Mouse (Mus musculus) small intestine, adult 2 months (tissue): ENCODE results near the gene Stambpl1. TPM values are rescaled to one million over a fixed set of nuclear protein-coding genes. Genes with fewer than 3 reads are reported as not detected.

Experiments used
- H3K27ac ChIP-seq: fragments of 200-500 bp; 2 replicates; pipeline ENCODE4 v1.5.1; 2012; ENCODE audit warnings: low read depth, low read length, control low read depth, inconsistent platforms; ENCODE audit not compliant: insufficient read depth
- H3K27me3 ChIP-seq: fragments of 200-500 bp; 2 replicates; pipeline ENCODE4 v1.6.1; 2012; ENCODE audit warnings: mild to moderate bottlenecking, moderate library complexity, low read length, inconsistent platforms; ENCODE audit not compliant: control insufficient read depth, insufficient read depth
- H3K36me3 ChIP-seq: fragments of 200-500 bp; 2 replicates; pipeline ENCODE4 v1.6.1; 2012; ENCODE audit warnings: mild to moderate bottlenecking, low read length, control low read depth, inconsistent platforms; ENCODE audit not compliant: control insufficient read depth, insufficient read depth
- H3K4me1 ChIP-seq: fragments of 200-500 bp; 2 replicates; pipeline ENCODE4 v1.6.1; 2012; ENCODE audit warnings: low read length, inconsistent platforms, mixed read lengths; ENCODE audit not compliant: control insufficient read depth, insufficient read depth, insufficient read length
- H3K4me3 ChIP-seq: fragments of 200-500 bp; 2 replicates; pipeline ENCODE4 v1.5.1; 2012; ENCODE audit warnings: low read depth, mild to moderate bottlenecking, control low read depth, inconsistent platforms, low read length, moderate library complexity
- CTCF ChIP-seq: fragments of 200-500 bp; IDR thresholded peaks from 2 replicates; pipeline ENCODE4 v1.5.1; 2012; ENCODE audit warnings: low read depth, mild to moderate bottlenecking, control low read depth, inconsistent platforms, low read length, moderate library complexity, mixed read lengths; ENCODE audit not compliant: insufficient replicate concordance, insufficient read length; ENCODE audit errors: extremely low read depth
- POLR2A ChIP-seq: fragments of 200-500 bp; IDR thresholded peaks from 2 replicates; pipeline ENCODE4 v1.6.1; 2012; ENCODE audit warnings: low read depth, mild to moderate bottlenecking, control low read depth, inconsistent platforms, low read length, moderate library complexity
- WGBS: fragments of 180-500 bp; shearing (Covaris S2); methylation state at CpG from one replicate; pipeline ENCODE4 v1.1.7; 2018; 5-methylcytosine and 5-hydroxymethylcytosine counted together
- polyA plus RNA-seq: library from polyadenylated mRNA; depleted of rRNA; stranded (reverse); fragments of >200 nt; gene quantifications from 2 replicates; pipeline ENCODE4 v1.2.3, GENCODE M21; 2012

The Stambpl1 gene
- polyA plus RNA-seq, 1 experiment, result 6.8 TPM

- Histone ChIP-seq H3K27ac (peak overlapping the region; percentile 59; the same call in 1 of the 2 replicates), H3K4me3 (no peak overlapping the region), H3K4me1 (peaks cover 11% of the 10 kb centered on the region; the same call in 1 of the 2 replicates), H3K36me3 (no peaks in the 10 kb centered on the region), H3K27me3 (no peaks in the 10 kb centered on the region)
- 40% methylated on average over 5 of the region's 5 CpGs for WGBS
- TF ChIP-seq POLR2A (no peak), CTCF (no peak)
These were observed 73.7 kb downstream of the Stambpl1 start for GRCm38 (mm10) chr19:34265604-34266193.

GRCm38 (mm10) chr19:34268991-34269390, 77.0 kb downstream of the Stambpl1 start:
- Histone ChIP-seq H3K4me3 (no peak overlapping the region), H3K27ac (no peak overlapping the region), H3K4me1 (peaks cover 11% of the 10 kb centered on the region), H3K27me3 (no peaks in the 10 kb centered on the region), H3K36me3 (no peaks in the 10 kb centered on the region)
- no peak for TF ChIP-seq POLR2A
- no peak for TF ChIP-seq CTCF
- WGBS, result 64% methylated on average over 1 of the region's 1 CpGs

- Histone ChIP-seq H3K27ac (peak overlapping the region; percentile 98), H3K4me3 (peak overlapping the region; percentile 30), H3K27me3 (no peaks in the 10 kb centered on the region), H3K36me3 (no peaks in the 10 kb centered on the region), H3K4me1 (peaks cover 11% of the 10 kb centered on the region)
- 24% methylated on average over 11 of the region's 11 CpGs for whole genome bisulfite sequencing
- TF ChIP-seq CTCF, result no peak
- TF ChIP-seq POLR2A, result no peak
These were observed 78.2 kb downstream of the Stambpl1 start for GRCm38 (mm10) chr19:34270106-34270726.

DNA sequence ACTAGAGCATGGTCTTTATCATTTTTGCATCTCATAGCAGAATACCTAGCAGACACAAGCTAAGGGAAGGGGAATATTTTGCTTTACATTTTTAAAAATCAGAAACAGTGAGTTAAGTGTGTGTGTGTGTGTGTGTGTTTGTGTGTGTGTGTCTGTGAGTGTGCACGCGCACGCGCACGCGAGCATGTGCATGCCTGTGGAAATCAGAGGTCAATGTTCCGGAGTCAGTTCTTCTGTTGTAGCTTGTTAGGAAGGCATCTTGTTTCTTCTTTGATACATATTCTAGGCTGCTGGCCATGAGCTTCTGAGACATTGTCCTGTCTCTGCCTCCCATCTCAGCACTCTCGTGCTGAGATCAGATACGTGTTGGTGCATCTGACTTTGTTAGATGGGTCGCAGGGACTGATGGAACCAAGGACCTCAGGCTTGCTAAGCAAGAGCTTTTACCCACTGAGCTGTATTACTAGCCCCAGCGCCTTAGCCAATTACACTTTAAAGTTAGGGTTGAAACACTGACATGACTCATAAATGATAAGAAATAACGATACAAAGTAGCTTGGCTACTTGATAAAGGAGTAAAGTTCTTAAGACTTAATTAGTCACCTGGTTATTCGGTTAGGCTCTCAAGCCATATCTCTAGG, 78.9 kb downstream of the Stambpl1 start:
- peak overlapping the region; percentile 98 for H3K27ac ChIP-seq
- H3K36me3 ChIP-seq, result no peaks in the 10 kb centered on the region
- peaks cover 7% of the 10 kb centered on the region for H3K4me1 ChIP-seq
- H3K4me3 ChIP-seq, result peak overlapping the region; percentile 30; the same call in 1 of the 2 replicates
- WGBS, result 54% methylated on average over 13 of the region's 13 CpGs
- no peaks in the 10 kb centered on the region for H3K27me3 ChIP-seq
- no peak for TF ChIP-seq POLR2A
- no peak for TF ChIP-seq CTCF

DNA sequence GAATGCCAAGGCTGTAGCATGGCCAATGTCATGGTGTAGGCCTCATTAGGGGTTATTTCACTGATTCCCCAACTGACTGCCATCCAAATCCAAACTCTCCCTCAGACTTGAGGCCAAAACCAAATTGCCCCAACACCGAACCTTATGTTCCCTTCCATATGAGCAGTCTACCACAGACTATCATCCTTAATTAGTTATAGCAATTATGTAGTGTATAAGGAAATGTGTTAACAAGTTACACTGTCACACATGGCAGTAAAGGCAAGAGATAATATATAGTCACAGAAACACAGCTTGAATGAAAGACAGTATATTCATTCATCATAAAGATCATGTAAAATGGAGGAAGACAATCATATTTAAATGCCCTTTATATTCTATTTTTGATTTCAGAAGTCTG, 81.0 kb downstream of the Stambpl1 start:
- no peaks in the 10 kb centered on the region for H3K27me3 ChIP-seq
- no peaks in the 10 kb centered on the region for H3K36me3 ChIP-seq
- no peak overlapping the region for H3K4me3 ChIP-seq
- no peak for TF ChIP-seq CTCF
- TF ChIP-seq POLR2A, result no peak
- H3K27ac ChIP-seq, result no peak overlapping the region
- WGBS, result 98% methylated on average over 1 of the region's 1 CpGs
- peaks cover 7% of the 10 kb centered on the region for H3K4me1 ChIP-seq

GRCm38 (mm10) chr19:34278078-34278477, 86.0 kb downstream of the Stambpl1 start:
- Histone ChIP-seq H3K4me3 (no peak overlapping the region), H3K4me1 (no peaks in the 10 kb centered on the region), H3K27ac (no peak overlapping the region), H3K36me3 (no peaks in the 10 kb centered on the region), H3K27me3 (no peaks in the 10 kb centered on the region)
- WGBS, result 84% methylated on average over 3 of the region's 3 CpGs
- TF ChIP-seq CTCF, result no peak
- no peak for TF ChIP-seq POLR2A

GRCm38 (mm10) chr19:34283614-34284013, 91.6 kb downstream of the Stambpl1 start:
- H3K4me3 ChIP-seq, result no peak overlapping the region
- H3K27me3 ChIP-seq, result no peaks in the 10 kb centered on the region
- no peaks in the 10 kb centered on the region for H3K36me3 ChIP-seq
- TF ChIP-seq CTCF, result no peak
- TF ChIP-seq POLR2A, result no peak
- no peak overlapping the region for H3K27ac ChIP-seq
- H3K4me1 ChIP-seq, result peaks cover 2% of the 10 kb centered on the region
- WGBS, result 63% methylated on average over 6 of the region's 6 CpGs
